Mouse (Mus musculus) hindbrain, postnatal 0 days (tissue): ENCODE results near the gene Nxn. TPM values are rescaled to one million over a fixed set of nuclear protein-coding genes. Genes with fewer than 3 reads are reported as not detected.

Experiments used
- ATAC-seq: fragments of 200-750 bp; cut with Nextera tagmentation; 2 replicates; pipeline ENCODE4 v1.8.0; 2017; ENCODE audit warnings: mild to moderate bottlenecking, moderate TSS enrichment, moderate library complexity
- DNase-seq: peaks from one replicate; pipeline ENCODE4 v3.0.0-alpha.2; 2015; ENCODE audit warnings: low spot score
- H3K27ac ChIP-seq: fragments of 300-500 bp; sonication (generic); 2 replicates; pipeline ENCODE4 v1.5.1; 2014; ENCODE audit warnings: mild to moderate bottlenecking
- H3K27me3 ChIP-seq: fragments of 300-500 bp; sonication (generic); 2 replicates; pipeline ENCODE4 v1.6.1; 2014; ENCODE audit warnings: low read length, mixed read lengths; ENCODE audit not compliant: insufficient read depth
- H3K36me3 ChIP-seq: fragments of 300-500 bp; sonication (generic); 2 replicates; pipeline ENCODE4 v1.6.1; 2014; ENCODE audit warnings: low read length, mixed read lengths; ENCODE audit not compliant: insufficient read depth
- H3K4me1 ChIP-seq: fragments of 300-500 bp; sonication (generic); 2 replicates; pipeline ENCODE4 v1.6.1; 2014; ENCODE audit warnings: antibody characterized with exemption, low read length, mixed read lengths; ENCODE audit not compliant: insufficient read depth
- H3K4me2 ChIP-seq: fragments of 300-500 bp; sonication (generic); 2 replicates; pipeline ENCODE4 v1.6.1; 2014; ENCODE audit warnings: low read depth, mild to moderate bottlenecking, low read length, moderate library complexity, mixed read lengths
- H3K4me3 ChIP-seq: fragments of 300-500 bp; sonication (generic); 2 replicates; pipeline ENCODE4 v1.5.1; 2014; ENCODE audit warnings: low read length
- H3K9ac ChIP-seq: fragments of 300-500 bp; sonication (generic); replicated peaks from 2 replicates; pipeline ENCODE4 v1.6.1; 2014; ENCODE audit warnings: mild to moderate bottlenecking, low read length, moderate library complexity, mixed read lengths
- H3K9me3 ChIP-seq: fragments of 300-500 bp; sonication (generic); 2 replicates; pipeline ENCODE4 v1.6.1; 2016; ENCODE audit warnings: low read length, mixed read lengths
- CTCF ChIP-seq: IDR thresholded peaks from 2 replicates; pipeline ENCODE4 v1.5.1; 2016; ENCODE audit warnings: antibody characterized with exemption, control low read depth, low read depth
- WGBS: fragments of 180-500 bp; shearing (Covaris S2); extraction: QIAGEN DNeasy Blood & Tissue Kit; methylation state at CpG from one replicate; pipeline ENCODE4 v1.1.7; 2014; 5-methylcytosine and 5-hydroxymethylcytosine counted together
- polyA plus RNA-seq: library from polyadenylated mRNA; unstranded; fragments of >200 nt; fragmentation: Nextera tagmentation; extraction: Ambion mirVana; gene quantifications from 2 replicates; pipeline ENCODE4 v1.2.1, GENCODE M21; 2015
- total RNA-seq: library from RNA; depleted of rRNA; stranded (reverse); fragments of >200 nt; gene quantifications from 2 replicates; pipeline ENCODE4 v1.2.3, GENCODE M21; 2014

Gene Nxn
- total and polyA plus RNA-seq, 2 experiments from 2014 or later = 21.2 to 36.6 TPM

- WGBS = 12% methylated on average over 19 of the region's 19 CpGs
- Histone ChIP-seq H3K9ac (no peak overlapping the region), H3K27me3 (no peaks in the 10 kb centered on the region), H3K4me3 (no peak overlapping the region), H3K27ac (no peak overlapping the region), H3K4me1 (peaks cover 13% of the 10 kb centered on the region), H3K9me3 (no peaks in the 10 kb centered on the region), H3K36me3 (no peaks in the 10 kb centered on the region), H3K4me2 (no peak overlapping the region)
- 0 out of 2 replicates have a peak, but pooled peaks have one; percentile 4 for TF ChIP-seq CTCF
- DNase-seq (peak; percentile 36), ATAC-seq (peak; percentile 50; the same call in 1 of the 2 replicates)
These were observed 136.2 kb downstream of the Nxn start for GRCm38 (mm10) chr11:76262611-76263351.

- no peak overlapping the region for H3K4me2 ChIP-seq
- H3K36me3 ChIP-seq = no peaks in the 10 kb centered on the region
- DNase-seq (no peak), ATAC-seq (0 out of 2 replicates have a peak, but pooled peaks have one; percentile 33)
- H3K9me3 ChIP-seq = no peaks in the 10 kb centered on the region
- no peak for TF ChIP-seq CTCF
- H3K27me3 ChIP-seq = no peaks in the 10 kb centered on the region
- no peak overlapping the region for H3K27ac ChIP-seq
- 59% methylated on average over 12 of the region's 12 CpGs for WGBS
- no peak overlapping the region; the same call in 1 of the 2 replicates for H3K9ac ChIP-seq
- H3K4me1 ChIP-seq = peaks cover 10% of the 10 kb centered on the region
- H3K4me3 ChIP-seq = no peak overlapping the region
These were observed 137.7 kb downstream of the Nxn start for GRCm38 (mm10) chr11:76261224-76261623.

DNA sequence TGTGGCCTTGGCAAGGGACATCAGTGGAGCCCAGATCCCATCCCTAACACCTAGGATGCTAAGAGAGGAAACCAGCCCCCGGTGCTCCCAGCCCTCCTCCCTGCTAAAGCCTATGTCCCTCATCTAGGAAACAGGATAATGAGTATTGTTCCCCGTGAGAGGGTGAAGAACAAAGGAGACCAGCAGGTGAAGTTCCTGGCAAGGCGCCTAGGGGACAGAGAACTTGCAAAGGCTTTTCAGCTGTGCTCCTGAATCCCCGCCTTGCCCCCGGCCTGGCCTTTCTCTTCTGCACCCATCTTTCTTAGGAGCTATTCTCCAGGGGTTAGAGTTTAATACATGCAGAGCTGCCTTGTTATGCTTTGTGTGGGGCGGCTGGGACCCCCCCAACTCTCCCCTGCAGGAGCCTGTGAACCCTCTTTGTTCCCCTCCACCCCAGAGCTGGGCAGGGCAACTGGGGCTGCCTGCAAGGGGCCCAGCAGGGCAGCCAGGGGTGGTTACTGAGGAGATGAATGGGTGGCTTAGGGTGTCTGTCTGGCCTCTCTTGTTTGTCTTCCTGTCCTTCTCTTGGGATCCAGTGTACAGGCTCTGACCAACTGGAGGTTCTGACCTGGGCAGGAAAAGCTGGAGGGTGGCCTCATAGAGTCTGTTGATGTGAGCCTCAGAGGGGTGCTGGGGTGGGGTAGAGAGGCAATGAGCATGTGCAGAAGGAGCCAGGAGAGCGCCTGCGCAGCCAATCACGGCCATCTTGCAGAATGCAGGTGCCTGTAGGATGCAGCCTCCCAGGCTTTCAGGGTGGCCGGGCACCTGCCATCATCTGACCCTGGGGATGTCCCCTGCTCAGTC, 138.5 kb downstream of the Nxn start:
- DNase-seq = no peak
- Histone ChIP-seq H3K4me1 (peaks cover 10% of the 10 kb centered on the region), H3K9me3 (no peaks in the 10 kb centered on the region), H3K27ac (peak overlapping the region; percentile 36; the same call in 1 of the 2 replicates), H3K36me3 (no peaks in the 10 kb centered on the region), H3K27me3 (no peaks in the 10 kb centered on the region), H3K4me2 (no peak overlapping the region), H3K4me3 (no peak overlapping the region), H3K9ac (no peak overlapping the region; the same call in 1 of the 2 replicates)
- ATAC-seq = peak; percentile 44; the same call in 1 of the 2 replicates
- 38% methylated on average over 10 of the region's 10 CpGs for WGBS
- no peak for TF ChIP-seq CTCF

GRCm38 (mm10) chr11:76258511-76258910, 140.4 kb downstream of the Nxn start:
- H3K4me3 ChIP-seq = no peak overlapping the region
- H3K9ac ChIP-seq = no peak overlapping the region
- TF ChIP-seq CTCF = no peak; the same call in 1 of the 2 replicates

GRCm38 (mm10) chr11:76257386-76257785, 141.6 kb downstream of the Nxn start:
- no peak overlapping the region for H3K27ac ChIP-seq
- no peak for TF ChIP-seq CTCF
- no peaks in the 10 kb centered on the region for H3K27me3 ChIP-seq
- no peak overlapping the region for H3K9ac ChIP-seq
- DNase-seq = no peak
- WGBS = 86% methylated on average over 4 of the region's 4 CpGs
- peaks cover 10% of the 10 kb centered on the region for H3K4me1 ChIP-seq
- no peaks in the 10 kb centered on the region for H3K36me3 ChIP-seq
- H3K4me3 ChIP-seq = no peak overlapping the region
- H3K4me2 ChIP-seq = no peak overlapping the region
- no peak for ATAC-seq
- H3K9me3 ChIP-seq = no peaks in the 10 kb centered on the region

More at GRCm38 (mm10) chr11:76258511-76258910, 140.4 kb downstream of the Nxn start:
- H3K27me3 ChIP-seq = no peaks in the 10 kb centered on the region
- peaks cover 10% of the 10 kb centered on the region for H3K4me1 ChIP-seq
- no peak for ATAC-seq
- no peaks in the 10 kb centered on the region for H3K36me3 ChIP-seq
- WGBS = 65% methylated on average over 6 of the region's 6 CpGs
- no peaks in the 10 kb centered on the region for H3K9me3 ChIP-seq
- no peak overlapping the region for H3K27ac ChIP-seq
- DNase-seq = no peak
- no peak overlapping the region for H3K4me2 ChIP-seq

- H3K27ac ChIP-seq = peak overlapping the region; percentile 32; the same call in 1 of the 2 replicates
- H3K4me2 ChIP-seq = no peak overlapping the region
- DNase-seq (no peak), ATAC-seq (no peak)
- no peak overlapping the region for H3K4me3 ChIP-seq
- H3K27me3 ChIP-seq = no peaks in the 10 kb centered on the region
- no peaks in the 10 kb centered on the region for H3K36me3 ChIP-seq
- H3K9me3 ChIP-seq = no peaks in the 10 kb centered on the region
- no peak overlapping the region for H3K9ac ChIP-seq
- 54% methylated on average over 5 of the region's 5 CpGs for WGBS
- H3K4me1 ChIP-seq = peaks cover 10% of the 10 kb centered on the region
- TF ChIP-seq CTCF = no peak
These were observed 142.8 kb downstream of the Nxn start for GRCm38 (mm10) chr11:76256129-76256528.
